Comparison of ENCODE assay signal across 8 mouse cellular contexts in genomic region chr2:69275875-69276274, GRCm38 (mm10).
DNase-seq lines count a peak whose midpoint lies in the region; ATAC-seq and TF ChIP-seq lines count a peak whose summit lies in the region.

No protein-coding gene starts in this region.

- DNase-seq in midbrain, postnatal 0 days (ENCODE audit: low spot score): peak; percentile 46
- no peak for DNase-seq in midbrain, embryonic 10.5 days (ENCODE audit: low spot score)
- DNase-seq in skeletal muscle tissue, adult 2 months (ENCODE audit: low read depth, low spot score): peak; percentile 10
- DNase-seq in gastrocnemius, postnatal 36 days: no peak
- DNase-seq in right cerebral cortex, postnatal 25 days: no peak

- H3K4me2 ChIP-seq in forebrain, embryonic 16.5 days (ENCODE audit: low read length): no peak overlapping the region
- H3K4me2 ChIP-seq in forebrain, embryonic 12.5 days: no peak overlapping the region
- no peak overlapping the region for H3K4me2 ChIP-seq in midbrain, postnatal 0 days (ENCODE audit: low read depth, low read length, poor library complexity, severe bottlenecking)

- H3K27me3 ChIP-seq in forebrain, embryonic 16.5 days (replicated peaks; ENCODE audit: control insufficient read depth, insufficient read depth, low read length): no peaks in the 10 kb centered on the region
- no peaks in the 10 kb centered on the region for H3K27me3 ChIP-seq in forebrain, embryonic 12.5 days
- H3K27me3 ChIP-seq in midbrain, postnatal 0 days (ENCODE audit: insufficient read depth, low read length): no peaks in the 10 kb centered on the region
- no peaks in the 10 kb centered on the region for H3K27me3 ChIP-seq in midbrain, embryonic 10.5 days (ENCODE audit: low read depth, poor library complexity, severe bottlenecking)

- H3K27ac ChIP-seq in forebrain, embryonic 16.5 days (ENCODE audit: low read length): no peak overlapping the region
- H3K27ac ChIP-seq in forebrain, embryonic 12.5 days: no peak overlapping the region
- H3K27ac ChIP-seq in midbrain, postnatal 0 days (ENCODE audit: low read depth, low read length): no peak overlapping the region
- no peak overlapping the region for H3K27ac ChIP-seq in midbrain, embryonic 10.5 days (replicated peaks)

- H3K36me3 ChIP-seq in forebrain, embryonic 16.5 days (ENCODE audit: control insufficient read depth, insufficient read depth): no peaks in the 10 kb centered on the region
- H3K36me3 ChIP-seq in forebrain, embryonic 12.5 days (replicated peaks): no peaks in the 10 kb centered on the region
- H3K36me3 ChIP-seq in midbrain, postnatal 0 days (ENCODE audit: insufficient read depth, low read length): no peaks in the 10 kb centered on the region
- H3K36me3 ChIP-seq in midbrain, embryonic 10.5 days: no peaks in the 10 kb centered on the region

- H3K9me3 ChIP-seq in forebrain, embryonic 16.5 days (ENCODE audit: control insufficient read depth, low read length): no peaks in the 10 kb centered on the region
- no peaks in the 10 kb centered on the region for H3K9me3 ChIP-seq in forebrain, embryonic 12.5 days
- no peaks in the 10 kb centered on the region for H3K9me3 ChIP-seq in midbrain, postnatal 0 days (ENCODE audit: low read length)
- H3K9me3 ChIP-seq in midbrain, embryonic 10.5 days (replicated peaks): no peaks in the 10 kb centered on the region

- ATAC-seq in forebrain, embryonic 16.5 days: peak; percentile 54; the same call in 1 of the 2 replicates
- no peak for ATAC-seq in forebrain, embryonic 12.5 days (ENCODE audit: low FRiP score)
- no peak for ATAC-seq in midbrain, postnatal 0 days (ENCODE audit: low FRiP score)
- ATAC-seq in hematopoietic stem cell, adult 5-6 weeks (replicated peaks in 1 of 2; ENCODE audit: insufficient read depth in 1 of 2, low FRiP score in 2 of 2, low TSS enrichment in 1 of 2, low read depth in 1 of 2, poor library complexity in 2 of 2, severe bottlenecking in 2 of 2): peak; percentile 75 to 80

- TF ChIP-seq CTCF in midbrain, postnatal 0 days (IDR thresholded peaks at IDR 0.05): peak; percentile 64

- no peak overlapping the region for H3K4me3 ChIP-seq in forebrain, embryonic 16.5 days (replicated peaks; ENCODE audit: low read length)
- no peak overlapping the region for H3K4me3 ChIP-seq in forebrain, embryonic 12.5 days (replicated peaks)
- H3K4me3 ChIP-seq in midbrain, postnatal 0 days (ENCODE audit: low read depth, low read length): no peak overlapping the region
- H3K4me3 ChIP-seq in midbrain, embryonic 10.5 days: no peak overlapping the region

- no peaks in the 10 kb centered on the region for H3K4me1 ChIP-seq in forebrain, embryonic 16.5 days (replicated peaks; ENCODE audit: control insufficient read depth, insufficient read depth, low read length)
- no peaks in the 10 kb centered on the region for H3K4me1 ChIP-seq in forebrain, embryonic 12.5 days
- H3K4me1 ChIP-seq in midbrain, postnatal 0 days (ENCODE audit: insufficient read depth, low read length): no peaks in the 10 kb centered on the region
- no peaks in the 10 kb centered on the region for H3K4me1 ChIP-seq in midbrain, embryonic 10.5 days

- H3K9ac ChIP-seq in forebrain, embryonic 16.5 days (replicated peaks; ENCODE audit: low read depth, low read length): no peak overlapping the region
- no peak overlapping the region for H3K9ac ChIP-seq in forebrain, embryonic 12.5 days
- H3K9ac ChIP-seq in midbrain, postnatal 0 days (replicated peaks; ENCODE audit: low read length, poor library complexity, severe bottlenecking): no peak overlapping the region

- intact Hi-C loops in gastrocnemius, postnatal 36 days (cut with DNase I): no loop called here

- 7% methylated on average over 1 of the region's 1 CpGs for WGBS in forebrain, embryonic 16.5 days
- 16% methylated on average over 1 of the region's 1 CpGs for WGBS in forebrain, embryonic 12.5 days
- WGBS in midbrain, postnatal 0 days: 10% methylated on average over 1 of the region's 1 CpGs
- WGBS in midbrain, embryonic 10.5 days: 12% methylated on average over 1 of the region's 1 CpGs

Comparison
In these comparisons a context has a peak if more than half of its experiments do, and no peak if none do; other contexts are left out.
1. ATAC-seq: peak in forebrain, embryonic 16.5 days (single experiment) and hematopoietic stem cell, adult 5-6 weeks (2 of 2); none in forebrain, embryonic 12.5 days (single experiment) and midbrain, postnatal 0 days (single experiment).
2. DNase-seq: peak in midbrain, postnatal 0 days (single experiment) and skeletal muscle tissue, adult 2 months (single experiment); none in midbrain, embryonic 10.5 days (single experiment), gastrocnemius, postnatal 36 days (0 of 2) and right cerebral cortex, postnatal 25 days (single experiment).